Mouse (Mus musculus): ENCODE data around the gene Kcnj12. TPM values are rescaled to one million over a fixed set of nuclear protein-coding genes. Genes with fewer than 3 reads are reported as not detected.

Gene Kcnj12
- polyA plus RNA-seq, 1 experiment from 2014 or later: 0.77 TPM

- no peak for ATAC-seq (ENCODE audit: borderline replicate concordance, extremely low read depth, low FRiP score, low TSS enrichment)
- Histone ChIP-seq H3K4me3 (no peak overlapping the region), H3K4me1 (peaks cover 15% of the 10 kb centered on the region; the same call in 1 of the 2 replicates), H3K27me3 (peaks cover 47% of the 10 kb centered on the region), H3K36me3 (no peaks in the 10 kb centered on the region), H3K27ac (no peak overlapping the region), H3K9ac (no peak overlapping the region), H3K9me3 (no peaks in the 10 kb centered on the region), H3K4me2 (no peak overlapping the region)
- 83% methylated on average over 6 of the region's 6 CpGs for WGBS
Measured at GRCm38 (mm10) chr11:61026381-61026780, 4.0 kb downstream of the Kcnj12 start.

- Histone ChIP-seq H3K9me3 (no peaks in the 10 kb centered on the region), H3K9ac (no peak overlapping the region), H3K4me1 (peaks cover 9% of the 10 kb centered on the region; the same call in 1 of the 2 replicates), H3K36me3 (no peaks in the 10 kb centered on the region), H3K27ac (no peak overlapping the region), H3K27me3 (peaks cover 39% of the 10 kb centered on the region), H3K4me2 (no peak overlapping the region), H3K4me3 (no peak overlapping the region)
- no peak for ATAC-seq (ENCODE audit: borderline replicate concordance, extremely low read depth, low FRiP score, low TSS enrichment)
- 96% methylated on average over 4 of the region's 4 CpGs for WGBS
Measured at GRCm38 (mm10) chr11:61027160-61027559, 4.8 kb downstream of the Kcnj12 start.

GRCm38 (mm10) chr11:61028211-61028950 is 6.0 kb downstream of the Kcnj12 start:
- H3K4me1 ChIP-seq: no peaks in the 10 kb centered on the region
- H3K4me2 ChIP-seq: no peak overlapping the region
- no peaks in the 10 kb centered on the region for H3K9me3 ChIP-seq
- H3K27ac ChIP-seq: no peak overlapping the region
- H3K9ac ChIP-seq: no peak overlapping the region
- peaks cover 27% of the 10 kb centered on the region for H3K27me3 ChIP-seq
- no peaks in the 10 kb centered on the region for H3K36me3 ChIP-seq
- H3K4me3 ChIP-seq: no peak overlapping the region
- ATAC-seq (ENCODE audit: borderline replicate concordance, extremely low read depth, low FRiP score, low TSS enrichment): no peak
- WGBS: 53% methylated on average over 11 of the region's 11 CpGs

GRCm38 (mm10) chr11:61029116-61029740 is 6.9 kb downstream of the Kcnj12 start:
- no peaks in the 10 kb centered on the region for H3K4me1 ChIP-seq

GRCm38 (mm10) chr11:61029864-61030595 is 7.7 kb downstream of the Kcnj12 start:
- Histone ChIP-seq H3K9ac (no peak overlapping the region), H3K9me3 (no peaks in the 10 kb centered on the region), H3K36me3 (no peaks in the 10 kb centered on the region), H3K4me1 (no peaks in the 10 kb centered on the region), H3K27ac (no peak overlapping the region), H3K4me2 (no peak overlapping the region), H3K4me3 (no peak overlapping the region), H3K27me3 (peaks cover 10% of the 10 kb centered on the region)
- 82% methylated on average over 7 of the region's 7 CpGs for WGBS
- ATAC-seq (ENCODE audit: borderline replicate concordance, extremely low read depth, low FRiP score, low TSS enrichment): no peak

More at GRCm38 (mm10) chr11:61029116-61029740, 6.9 kb downstream of the Kcnj12 start:
- no peak overlapping the region for H3K4me3 ChIP-seq
- no peak overlapping the region for H3K9ac ChIP-seq
- H3K36me3 ChIP-seq: no peaks in the 10 kb centered on the region
- H3K4me2 ChIP-seq: no peak overlapping the region
- peaks cover 18% of the 10 kb centered on the region for H3K27me3 ChIP-seq
- H3K9me3 ChIP-seq: no peaks in the 10 kb centered on the region
- H3K27ac ChIP-seq: no peak overlapping the region
- 53% methylated on average over 4 of the region's 4 CpGs for WGBS
- no peak for ATAC-seq (ENCODE audit: borderline replicate concordance, extremely low read depth, low FRiP score, low TSS enrichment)

- Histone ChIP-seq H3K27ac (no peak overlapping the region), H3K4me2 (no peak overlapping the region), H3K4me1 (no peaks in the 10 kb centered on the region), H3K36me3 (no peaks in the 10 kb centered on the region), H3K27me3 (peaks cover under 1% of the 10 kb centered on the region; the same call in 1 of the 2 replicates), H3K9ac (no peak overlapping the region), H3K4me3 (no peak overlapping the region), H3K9me3 (no peaks in the 10 kb centered on the region)
- no peak for ATAC-seq (ENCODE audit: borderline replicate concordance, extremely low read depth, low FRiP score, low TSS enrichment)
- 88% methylated on average over 7 of the region's 7 CpGs for WGBS
Measured at GRCm38 (mm10) chr11:61031137-61031536, 8.8 kb downstream of the Kcnj12 start.

- no peak overlapping the region for H3K27ac ChIP-seq
- no peaks in the 10 kb centered on the region for H3K4me1 ChIP-seq
- no peak overlapping the region for H3K4me3 ChIP-seq
- H3K36me3 ChIP-seq: no peaks in the 10 kb centered on the region
- no peak for ATAC-seq (ENCODE audit: borderline replicate concordance, extremely low read depth, low FRiP score, low TSS enrichment)
- H3K9ac ChIP-seq: no peak overlapping the region
- no peaks in the 10 kb centered on the region for H3K9me3 ChIP-seq
- WGBS: 70% methylated on average over 5 of the region's 5 CpGs
- no peaks in the 10 kb centered on the region for H3K27me3 ChIP-seq
- H3K4me2 ChIP-seq: no peak overlapping the region
Measured at GRCm38 (mm10) chr11:61031658-61032445, 9.5 kb downstream of the Kcnj12 start.

- Histone ChIP-seq H3K4me3 (no peak overlapping the region), H3K4me1 (no peaks in the 10 kb centered on the region), H3K27ac (no peak overlapping the region), H3K27me3 (no peaks in the 10 kb centered on the region), H3K4me2 (no peak overlapping the region), H3K9me3 (no peaks in the 10 kb centered on the region), H3K36me3 (no peaks in the 10 kb centered on the region), H3K9ac (no peak overlapping the region)
- ATAC-seq (ENCODE audit: borderline replicate concordance, extremely low read depth, low FRiP score, low TSS enrichment): no peak
- WGBS: 81% methylated on average over 7 of the region's 7 CpGs
Measured at GRCm38 (mm10) chr11:61032481-61032880, 10.1 kb downstream of the Kcnj12 start.

GRCm38 (mm10) chr11:61033160-61033559 is 10.8 kb downstream of the Kcnj12 start:
- H3K9me3 ChIP-seq: no peaks in the 10 kb centered on the region
- ATAC-seq (ENCODE audit: borderline replicate concordance, extremely low read depth, low FRiP score, low TSS enrichment): no peak
- H3K27me3 ChIP-seq: no peaks in the 10 kb centered on the region
- H3K4me3 ChIP-seq: no peak overlapping the region
- H3K27ac ChIP-seq: no peak overlapping the region
- no peak overlapping the region for H3K9ac ChIP-seq
- H3K4me2 ChIP-seq: no peak overlapping the region
- no peaks in the 10 kb centered on the region for H3K4me1 ChIP-seq
- H3K36me3 ChIP-seq: no peaks in the 10 kb centered on the region
- WGBS: 60% methylated on average over 5 of the region's 5 CpGs

- Histone ChIP-seq H3K27ac (no peak overlapping the region), H3K4me1 (no peaks in the 10 kb centered on the region)
- 91% methylated on average over 9 of the region's 9 CpGs for WGBS
Measured at GRCm38 (mm10) chr11:61036639-61037038, 14.3 kb downstream of the Kcnj12 start.

GRCm38 (mm10) chr11:61038277-61038782 is 16.0 kb downstream of the Kcnj12 start:
- no peaks in the 10 kb centered on the region for H3K36me3 ChIP-seq
- no peak overlapping the region for H3K4me2 ChIP-seq
- no peaks in the 10 kb centered on the region for H3K9me3 ChIP-seq
- WGBS: 70% methylated on average over 9 of the region's 9 CpGs
- no peak overlapping the region for H3K9ac ChIP-seq
- H3K4me3 ChIP-seq: no peak overlapping the region
- no peaks in the 10 kb centered on the region for H3K27me3 ChIP-seq
- no peak for ATAC-seq (ENCODE audit: borderline replicate concordance, extremely low read depth, low FRiP score, low TSS enrichment)
- peaks cover 12% of the 10 kb centered on the region for H3K4me1 ChIP-seq
- H3K27ac ChIP-seq: no peak overlapping the region

More at GRCm38 (mm10) chr11:61036639-61037038, 14.3 kb downstream of the Kcnj12 start:
- H3K36me3 ChIP-seq: no peaks in the 10 kb centered on the region
- no peak overlapping the region for H3K9ac ChIP-seq
- H3K4me3 ChIP-seq: no peak overlapping the region
- no peaks in the 10 kb centered on the region for H3K27me3 ChIP-seq
- no peak for ATAC-seq (ENCODE audit: borderline replicate concordance, extremely low read depth, low FRiP score, low TSS enrichment)
- H3K4me2 ChIP-seq: no peak overlapping the region
- no peaks in the 10 kb centered on the region for H3K9me3 ChIP-seq

Measured in lung, embryonic 15.5 days (tissue).